Mouse (Mus musculus): ENCODE data around the gene Ap4b1. TPM values are rescaled to one million over a fixed set of nuclear protein-coding genes. Genes with fewer than 3 reads are reported as not detected.

Gene Ap4b1
- polyA plus RNA-seq, 1 experiment from 2014 or later = 16.3 TPM

GRCm38 (mm10) chr3:103792566-103792965 lies 16.8 kb upstream of the Ap4b1 start:
- no peak overlapping the region for H3K27ac ChIP-seq
- no peak overlapping the region for H3K4me2 ChIP-seq (ENCODE audit: low read length)
- H3K4me3 ChIP-seq (replicated peaks; ENCODE audit: low read depth, low read length) = no peak overlapping the region
- no peaks in the 10 kb centered on the region for H3K9me3 ChIP-seq (replicated peaks; ENCODE audit: low read length)
- no peaks in the 10 kb centered on the region for H3K36me3 ChIP-seq (ENCODE audit: insufficient read depth, low read length)
- H3K27me3 ChIP-seq (ENCODE audit: insufficient read depth, low read length) = no peaks in the 10 kb centered on the region
- DNase-seq (ENCODE audit: low spot score) = no peak
- 49% methylated on average over 1 of the region's 1 CpGs for WGBS
- 0 out of 2 replicates have a peak, but pooled peaks cover 8% of the 10 kb centered on the region for H3K4me1 ChIP-seq (replicated peaks; ENCODE audit: insufficient read depth, low read length)
- no peak for TF ChIP-seq CTCF (IDR thresholded peaks at IDR 0.05; ENCODE audit: low read depth)
- ATAC-seq (replicated peaks; ENCODE audit: low FRiP score, low read depth) = no peak
- no peak overlapping the region for H3K9ac ChIP-seq (ENCODE audit: low read depth, low read length)

DNA sequence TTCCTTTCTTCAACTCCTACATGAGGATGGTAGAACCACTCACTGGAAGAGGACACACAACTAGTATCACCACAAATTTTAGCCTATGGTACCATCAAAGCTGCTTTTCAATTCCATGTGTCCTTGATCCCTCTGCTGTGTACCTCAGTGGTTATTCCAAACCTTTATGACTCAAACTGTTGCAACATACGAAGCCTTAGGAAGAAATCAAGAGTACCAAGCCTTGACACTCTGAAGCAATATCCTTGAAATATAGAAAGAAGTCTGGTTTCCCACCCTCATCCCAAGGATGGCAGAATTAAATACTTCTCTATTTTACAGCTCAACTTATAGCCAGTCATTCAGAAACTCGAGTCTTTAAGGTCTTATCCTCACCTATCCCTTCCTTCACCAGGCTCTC lies 12.9 kb upstream of the Ap4b1 start:
- H3K4me3 ChIP-seq (replicated peaks; ENCODE audit: low read depth, low read length) = no peak overlapping the region
- no peak overlapping the region for H3K9ac ChIP-seq (ENCODE audit: low read depth, low read length)
- ATAC-seq (replicated peaks; ENCODE audit: low FRiP score, low read depth) = no peak
- 69% methylated on average over 2 of the region's 2 CpGs for WGBS
- H3K4me2 ChIP-seq (ENCODE audit: low read length) = no peak overlapping the region
- H3K9me3 ChIP-seq (replicated peaks; ENCODE audit: low read length) = no peaks in the 10 kb centered on the region
- H3K27ac ChIP-seq = no peak overlapping the region
- no peak for DNase-seq (ENCODE audit: low spot score)
- H3K27me3 ChIP-seq (ENCODE audit: insufficient read depth, low read length) = no peaks in the 10 kb centered on the region
- H3K36me3 ChIP-seq (ENCODE audit: insufficient read depth, low read length) = no peaks in the 10 kb centered on the region
- TF ChIP-seq CTCF (IDR thresholded peaks at IDR 0.05; ENCODE audit: low read depth) = no peak
- H3K4me1 ChIP-seq (replicated peaks; ENCODE audit: insufficient read depth, low read length) = 0 out of 2 replicates have a peak, but pooled peaks cover 5% of the 10 kb centered on the region

DNA sequence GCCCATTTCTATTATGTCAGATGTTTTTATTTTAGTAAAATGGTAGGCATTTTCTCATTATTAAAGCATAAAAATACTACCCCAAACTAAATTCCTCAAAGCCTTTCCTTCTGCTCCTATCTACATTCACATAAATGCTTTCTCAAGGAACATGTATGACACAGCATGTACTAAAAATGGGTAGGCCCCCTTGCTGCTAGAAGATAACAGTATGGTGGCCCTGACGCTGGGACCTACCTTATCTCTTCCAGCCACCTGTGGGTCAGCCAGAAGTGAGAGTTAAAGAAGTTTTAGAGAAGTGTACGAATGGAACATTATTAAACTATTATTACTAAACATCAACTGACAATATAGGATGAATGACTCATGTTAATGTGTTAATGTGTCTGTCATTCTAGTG lies 9.8 kb upstream of the Ap4b1 start:
- H3K27ac ChIP-seq = no peak overlapping the region
- H3K9ac ChIP-seq (ENCODE audit: low read depth, low read length) = no peak overlapping the region
- ATAC-seq (replicated peaks; ENCODE audit: low FRiP score, low read depth) (no peak), DNase-seq (ENCODE audit: low spot score) (no peak)
- H3K9me3 ChIP-seq (replicated peaks; ENCODE audit: low read length) = no peaks in the 10 kb centered on the region
- H3K36me3 ChIP-seq (ENCODE audit: insufficient read depth, low read length) = peaks cover 14% of the 10 kb centered on the region
- WGBS = 83% methylated on average over 2 of the region's 2 CpGs
- H3K4me3 ChIP-seq (replicated peaks; ENCODE audit: low read depth, low read length) = no peak overlapping the region
- no peaks in the 10 kb centered on the region for H3K27me3 ChIP-seq (ENCODE audit: insufficient read depth, low read length)
- H3K4me1 ChIP-seq (replicated peaks; ENCODE audit: insufficient read depth, low read length) = 0 out of 2 replicates have a peak, but pooled peaks cover 3% of the 10 kb centered on the region
- no peak overlapping the region for H3K4me2 ChIP-seq (ENCODE audit: low read length)
- no peak for TF ChIP-seq CTCF (IDR thresholded peaks at IDR 0.05; ENCODE audit: low read depth)

- WGBS = 47% methylated on average over 10 of the region's 10 CpGs
- Histone ChIP-seq H3K4me1 (replicated peaks; ENCODE audit: insufficient read depth, low read length) (0 out of 2 replicates have a peak, but pooled peaks cover 3% of the 10 kb centered on the region), H3K9ac (ENCODE audit: low read depth, low read length) (no peak overlapping the region), H3K27ac (peak overlapping the region; percentile 82), H3K4me3 (replicated peaks; ENCODE audit: low read depth, low read length) (no peak overlapping the region), H3K9me3 (replicated peaks; ENCODE audit: low read length) (no peaks in the 10 kb centered on the region), H3K27me3 (ENCODE audit: insufficient read depth, low read length) (no peaks in the 10 kb centered on the region), H3K36me3 (ENCODE audit: insufficient read depth, low read length) (peaks cover 23% of the 10 kb centered on the region), H3K4me2 (ENCODE audit: low read length) (0 out of 2 replicates have a peak overlapping the region, but pooled peaks have one; percentile 14)
- DNase-seq (ENCODE audit: low spot score) (peak; percentile 61), ATAC-seq (replicated peaks; ENCODE audit: low FRiP score, low read depth) (peak; percentile 90)
- no peak for TF ChIP-seq CTCF (IDR thresholded peaks at IDR 0.05; ENCODE audit: low read depth)
Observed at GRCm38 (mm10) chr3:103801631-103802531, 7.4 kb upstream of the Ap4b1 start.

GRCm38 (mm10) chr3:103802861-103803260 lies 6.5 kb upstream of the Ap4b1 start:
- Histone ChIP-seq H3K4me2 (ENCODE audit: low read length) (no peak overlapping the region), H3K36me3 (ENCODE audit: insufficient read depth, low read length) (peaks cover 23% of the 10 kb centered on the region), H3K4me1 (replicated peaks; ENCODE audit: insufficient read depth, low read length) (0 out of 2 replicates have a peak, but pooled peaks cover 4% of the 10 kb centered on the region), H3K9me3 (replicated peaks; ENCODE audit: low read length) (no peaks in the 10 kb centered on the region), H3K27ac (peak overlapping the region; percentile 76), H3K27me3 (ENCODE audit: insufficient read depth, low read length) (no peaks in the 10 kb centered on the region), H3K9ac (ENCODE audit: low read depth, low read length) (no peak overlapping the region), H3K4me3 (replicated peaks; ENCODE audit: low read depth, low read length) (no peak overlapping the region)
- WGBS = 72% methylated on average over 8 of the region's 8 CpGs
- peak; percentile 44 for DNase-seq (ENCODE audit: low spot score)
- no peak for ATAC-seq (replicated peaks; ENCODE audit: low FRiP score, low read depth)
- TF ChIP-seq CTCF (IDR thresholded peaks at IDR 0.05; ENCODE audit: low read depth) = no peak

GRCm38 (mm10) chr3:103805671-103806070 lies 3.6 kb upstream of the Ap4b1 start:
- Histone ChIP-seq H3K4me2 (ENCODE audit: low read length) (no peak overlapping the region), H3K9ac (ENCODE audit: low read depth, low read length) (no peak overlapping the region), H3K36me3 (ENCODE audit: insufficient read depth, low read length) (peaks cover 23% of the 10 kb centered on the region), H3K27ac (no peak overlapping the region), H3K27me3 (ENCODE audit: insufficient read depth, low read length) (no peaks in the 10 kb centered on the region), H3K4me3 (replicated peaks; ENCODE audit: low read depth, low read length) (no peak overlapping the region), H3K4me1 (replicated peaks; ENCODE audit: insufficient read depth, low read length) (0 out of 2 replicates have a peak, but pooled peaks cover 11% of the 10 kb centered on the region), H3K9me3 (replicated peaks; ENCODE audit: low read length) (no peaks in the 10 kb centered on the region)
- no peak for DNase-seq (ENCODE audit: low spot score)
- ATAC-seq (replicated peaks; ENCODE audit: low FRiP score, low read depth) = no peak
- no peak for TF ChIP-seq CTCF (IDR thresholded peaks at IDR 0.05; ENCODE audit: low read depth)
- 83% methylated on average over 1 of the region's 1 CpGs for WGBS
